Mouse (Mus musculus): Measurements from ENCODE around the gene Gm49321.

The Gm49321 gene

GRCm38 (mm10) chr12:74002449-74002848, 65.0 kb downstream of the Gm49321 start:
- in situ Hi-C loops (cut with MboI, MseI), result no loop called here

- in situ Hi-C loops (cut with MboI, MseI), result no loop called here
These were observed 72.0 kb downstream of the Gm49321 start for GRCm38 (mm10) chr12:74009448-74009911.

DNA sequence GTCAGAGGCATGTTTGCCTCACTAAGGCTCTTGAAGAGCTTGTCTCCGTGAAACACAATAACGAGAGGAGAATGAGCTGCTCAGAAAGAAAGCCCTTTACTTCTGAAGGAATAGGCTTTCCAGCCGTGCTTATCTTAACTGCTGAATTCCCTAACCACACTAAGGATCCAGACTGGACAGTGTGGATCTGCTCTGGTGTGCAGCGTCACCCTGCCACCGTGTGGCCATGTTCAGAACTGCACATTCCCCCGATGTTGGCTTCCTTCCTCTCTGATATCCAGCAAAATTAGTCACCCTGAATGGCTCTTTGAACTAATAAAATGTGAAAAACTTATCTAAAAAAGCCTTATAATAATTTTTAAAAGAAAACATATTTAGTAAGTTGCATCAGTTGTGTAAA, 76.3 kb downstream of the Gm49321 start:
- in situ Hi-C loops (cut with MboI, MseI), result no loop called here

DNA sequence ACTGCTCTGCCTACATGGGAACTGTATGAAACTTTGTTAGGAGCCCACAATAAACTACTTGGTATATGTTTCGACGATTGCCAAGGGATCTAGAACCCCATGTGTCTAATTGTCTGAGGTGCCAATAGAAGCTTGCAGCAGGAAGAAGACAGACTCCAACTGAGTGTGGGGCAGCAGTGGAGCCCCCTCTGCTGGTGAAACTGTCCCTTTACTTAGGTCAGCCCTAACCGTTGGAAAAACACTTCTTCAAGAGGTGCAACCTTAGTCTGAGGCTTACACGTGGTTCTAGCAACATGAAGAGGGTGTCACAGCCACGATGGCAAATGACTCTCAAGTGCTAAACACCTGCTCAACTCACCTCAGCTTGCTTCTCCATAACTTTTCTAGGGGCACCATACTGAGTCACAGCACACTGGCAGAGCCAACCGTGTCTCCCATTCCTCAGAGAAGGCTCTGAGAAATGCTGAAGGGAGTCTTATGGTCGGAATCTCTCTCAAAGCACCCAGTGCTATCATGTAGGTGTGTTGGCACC, 77.4 kb downstream of the Gm49321 start:
- in situ Hi-C loops (cut with MboI, MseI), result loop anchor here (5.0 kb wide), 2 partner anchors 272 to 277 kb away; no protein-coding TSS in a partner anchor

- in situ Hi-C loops (cut with MboI, MseI), result loop anchor here (5.0 kb wide), 2 partner anchors 272 to 277 kb away; no protein-coding TSS in a partner anchor
These were observed 78.0 kb downstream of the Gm49321 start for GRCm38 (mm10) chr12:74015491-74015890.

Measured in T-helper 17 cell (primary cell).